Mouse (Mus musculus) mouse embryonic stem cell (cell line): ENCODE measurements at regions not wholly inside any gene's neighbourhood (a gene's known extent, or its start where the extent isn't known, plus 50 kb on each side); places are given as distances from the start of the nearest gene placed in this dataset.

Source experiments
- in situ Hi-C, 2 experiments: fragments of 300-500 bp; cut with MboI; formaldehyde crosslinking; loops; 1 replicate in 1 of 2; 3 replicates in 1 of 2; pipeline ENCODE4 v1.14.3; 2019 to 2020; ENCODE audit warnings: low sequenced_read_pairs in 2 of 2, low pct_unique_long_range_greater_than_20kb in 1 of 2, mixed read lengths in 1 of 2; ENCODE audit not compliant: unreplicated experiment in 1 of 2

GRCm38 (mm10) chrX:12511119-12511518 is 76.5 kb upstream of the Atp6ap2 start:
- in situ Hi-C loops, result no loop called here

- in situ Hi-C loops, result no loop called here
These were observed 62.6 kb upstream of the Atp6ap2 start for GRCm38 (mm10) chrX:12525044-12525443.

GRCm38 (mm10) chrX:12530406-12531311 is 56.9 kb upstream of the Atp6ap2 start:
- in situ Hi-C loops, result no loop called here
